Mouse (Mus musculus): Measurements from ENCODE around the gene Rbms3.

Rbms3 gene

DNA sequence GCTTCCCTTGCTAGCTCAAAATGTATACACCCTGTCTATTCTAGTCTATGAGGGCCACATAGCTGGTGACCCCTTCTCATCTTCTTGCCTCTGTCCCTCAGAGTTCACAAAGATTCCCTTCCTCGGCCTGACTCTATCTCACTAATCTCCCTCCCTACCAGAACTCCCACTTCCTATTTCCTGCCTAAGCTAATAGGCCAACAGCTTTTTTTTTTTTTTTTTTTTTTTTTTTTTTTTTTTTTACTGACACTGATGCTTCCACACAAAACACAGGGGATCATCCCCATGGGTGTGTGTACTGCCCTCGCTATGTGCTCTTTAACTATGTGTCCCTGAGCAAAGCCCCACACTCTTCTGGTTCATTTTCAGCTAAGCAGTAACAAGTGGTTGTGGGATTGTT lies 1060.0 kb downstream of the Rbms3 start:
- DNase-seq: no peak

DNA sequence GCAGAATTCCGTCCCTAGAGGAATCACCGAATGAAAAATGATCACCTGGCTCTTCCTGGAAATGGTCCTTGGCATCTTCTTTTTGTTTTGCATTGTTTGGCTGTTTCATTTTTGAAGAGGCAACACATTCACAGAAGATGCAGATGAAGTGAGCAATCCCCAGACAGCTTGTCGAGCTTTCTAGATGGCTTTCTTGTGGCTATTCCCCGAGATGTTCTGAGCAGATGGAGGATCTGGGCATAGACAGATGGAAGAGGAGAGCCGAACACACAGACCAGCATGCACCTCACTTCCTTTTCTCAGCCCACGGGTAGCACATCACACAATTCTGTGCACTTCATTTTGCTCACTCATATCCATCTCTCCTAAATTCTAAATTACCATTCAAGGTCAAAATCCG lies 1063.0 kb downstream of the Rbms3 start:
- DNase-seq: no peak

DNA sequence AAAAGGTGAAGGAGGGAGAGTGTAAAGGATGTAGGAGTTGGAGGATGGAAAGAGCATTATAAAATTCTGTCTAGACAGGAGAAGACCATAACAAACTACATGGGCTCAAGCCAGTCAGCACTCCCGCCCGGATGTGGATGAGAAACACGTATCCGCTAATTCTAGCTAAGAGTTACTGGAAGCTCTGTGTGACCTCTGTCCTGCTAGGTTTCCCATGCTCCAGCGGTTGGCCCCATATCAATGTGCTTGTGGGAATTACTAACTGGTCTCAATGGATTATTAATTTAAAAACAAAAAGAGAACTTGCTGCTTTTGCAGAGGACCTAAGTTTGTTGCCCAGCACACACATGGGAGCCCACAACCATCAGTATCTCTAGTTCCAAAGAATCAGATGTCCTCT lies 1071.9 kb downstream of the Rbms3 start:
- no peak for DNase-seq

- no peak for DNase-seq
These were observed 1073.1 kb downstream of the Rbms3 start for GRCm38 (mm10) chr9:116556641-116557040.

- DNase-seq: peak; percentile 32 to 37
These were observed 1076.5 kb downstream of the Rbms3 start for GRCm38 (mm10) chr9:116553181-116553580.

- DNase-seq: no peak
These were observed 1083.6 kb downstream of the Rbms3 start for GRCm38 (mm10) chr9:116546156-116546555.

GRCm38 (mm10) chr9:116542793-116543192 lies 1086.9 kb downstream of the Rbms3 start:
- no peak for DNase-seq

DNA sequence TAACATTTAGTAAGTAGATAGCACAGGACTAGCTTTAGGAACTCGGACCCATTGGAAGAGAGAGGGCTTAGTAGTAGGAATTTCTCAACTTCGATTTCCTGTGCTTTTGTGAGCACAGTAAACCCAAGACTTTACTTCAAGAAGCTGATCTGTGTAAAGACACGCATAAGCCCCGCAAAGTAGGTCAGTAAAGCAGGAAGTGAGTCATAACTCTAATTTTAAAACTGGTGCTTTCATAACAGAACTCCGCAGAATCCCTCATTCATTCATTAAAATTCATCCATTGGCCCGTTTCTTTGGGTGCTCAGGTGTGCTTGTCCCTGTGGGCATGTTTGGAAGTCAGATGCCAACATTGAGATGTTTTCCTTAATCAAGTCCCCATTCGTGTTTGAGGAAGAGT lies 1087.7 kb downstream of the Rbms3 start:
- no peak for DNase-seq

GRCm38 (mm10) chr9:116535709-116536108 lies 1094.0 kb downstream of the Rbms3 start:
- DNase-seq: peak; percentile 17 to 49

DNA sequence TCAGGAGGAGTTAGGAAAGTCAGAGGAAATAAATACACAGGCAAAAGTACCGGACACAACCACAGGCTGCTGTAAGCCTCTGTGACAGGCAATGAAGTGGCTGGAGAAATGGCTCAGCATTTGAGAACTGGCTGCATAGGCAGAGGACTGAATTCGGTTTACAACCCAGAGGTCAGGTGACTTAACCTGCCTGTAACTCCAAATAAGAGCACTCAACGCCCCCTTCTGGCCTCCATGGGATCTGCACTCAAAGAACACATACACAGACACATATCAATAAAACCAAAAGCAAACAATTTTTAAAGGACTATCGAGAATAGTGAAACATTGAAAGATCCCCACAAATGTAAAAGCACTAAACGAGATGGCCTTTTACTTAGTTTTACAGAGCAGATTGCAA lies 1096.3 kb downstream of the Rbms3 start:
- no peak for DNase-seq

DNA sequence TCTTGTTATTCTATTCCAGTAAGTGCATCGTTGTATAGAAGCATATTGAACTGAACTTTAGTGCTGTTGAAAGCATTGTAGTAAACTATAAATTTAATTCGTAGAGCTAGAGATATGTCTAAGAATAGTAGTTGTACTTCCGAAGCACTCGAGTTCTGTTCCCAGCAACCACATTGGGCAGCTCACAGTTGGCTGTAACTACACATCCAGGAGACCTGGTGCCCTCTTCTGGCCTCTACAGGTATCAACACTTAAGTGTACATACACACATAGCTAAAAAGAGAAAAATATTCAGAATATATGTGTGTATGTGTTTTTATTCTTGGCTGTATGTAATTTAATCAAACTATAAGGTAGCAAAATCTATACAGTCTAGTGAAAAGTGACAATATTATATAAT lies 1098.6 kb downstream of the Rbms3 start:
- no peak for DNase-seq

DNA sequence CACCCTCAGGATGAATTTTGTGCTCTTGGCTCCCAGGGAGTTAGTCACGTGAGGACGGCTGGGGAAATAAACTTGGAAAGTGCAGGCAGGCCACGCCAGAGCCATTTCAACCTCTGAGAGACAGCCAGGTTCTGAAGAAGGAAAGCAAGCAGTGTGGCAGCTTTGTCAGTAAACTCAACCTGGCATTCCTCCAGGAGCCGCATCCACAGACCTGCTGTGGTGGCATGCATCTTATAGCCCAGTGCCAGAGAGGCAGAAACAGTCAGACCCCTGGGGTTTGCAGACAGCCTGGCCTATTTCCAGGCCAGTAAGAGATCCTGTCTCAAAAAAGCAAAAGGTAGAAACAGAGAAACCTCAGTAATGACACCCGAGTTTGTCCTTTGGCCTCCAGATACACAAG lies 1105.3 kb downstream of the Rbms3 start:
- DNase-seq: peak; percentile 82 to 85
